Mouse (Mus musculus) inflammation-experienced regulatory T-cells, adult 16 weeks (primary cell): Measurements from ENCODE around the gene Btd. TPM values are rescaled to one million over a fixed set of nuclear protein-coding genes. Genes with fewer than 3 reads are reported as not detected.

Experiments
- polyA plus RNA-seq: library from polyadenylated mRNA; unstranded; fragments of 100-300 nt; shearing (Covaris generic); gene quantifications from one replicate; pipeline ENCODE4 v1.2.1, GENCODE M21; 2017

Gene Btd
- polyA plus RNA-seq: 29.7 TPM

DNA sequence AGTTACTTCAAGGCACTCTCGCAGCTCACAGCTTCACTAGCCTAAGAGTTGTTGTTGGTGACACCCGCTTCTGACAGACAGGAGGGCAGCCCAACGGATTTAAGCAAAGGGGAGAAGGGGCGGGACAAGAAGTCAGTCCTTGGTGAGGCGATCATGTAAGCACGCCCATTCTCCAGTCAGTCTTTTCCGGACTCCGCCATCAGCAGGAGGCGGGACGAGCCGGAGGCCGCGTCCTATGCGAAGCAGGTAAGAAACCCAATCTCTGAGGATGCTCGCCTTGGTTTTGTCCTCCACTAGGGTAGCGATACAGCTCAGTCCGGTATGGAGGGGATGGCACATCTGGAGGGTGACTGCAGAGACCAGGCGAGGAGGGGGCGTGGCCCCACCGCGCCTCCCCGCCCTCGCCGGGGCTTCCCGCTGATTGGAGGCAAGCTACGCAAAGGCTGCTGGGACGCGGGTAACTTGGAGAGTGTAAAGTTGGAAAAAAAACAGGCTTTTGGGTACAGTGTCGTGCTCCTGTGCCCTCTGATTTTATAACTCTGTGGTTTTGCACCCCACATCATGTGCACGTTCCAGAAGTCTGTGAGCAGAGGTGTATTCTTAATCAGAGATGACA, at the start of gene Btd, which contains the start of gene Hacl1:
Btd (plus strand) TSS at position 139 of the 616 bp plus-strand sequence.
Hacl1 (minus strand) TSS at position 397 of the 616 bp plus-strand sequence.

DNA sequence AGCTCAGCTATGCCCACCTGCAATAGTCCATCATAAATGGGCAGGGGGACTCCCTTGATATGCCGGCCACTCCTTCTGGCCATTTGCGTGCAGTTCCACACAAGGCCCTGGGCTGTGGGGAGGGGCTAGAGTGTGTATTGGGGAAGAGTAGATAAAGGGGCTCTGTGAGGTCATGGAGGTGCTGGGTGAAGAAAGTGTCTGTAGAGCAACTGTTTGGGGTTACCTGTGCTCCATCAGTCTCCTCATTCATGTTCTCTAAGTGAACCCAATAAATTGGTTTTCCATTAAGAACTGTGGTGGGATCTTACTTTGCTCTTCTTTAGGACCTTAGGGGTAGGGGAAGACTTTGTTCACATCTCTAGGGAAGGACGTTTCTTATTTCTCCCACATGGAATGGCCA, 49.6 kb upstream of the Btd start, which contains the start of gene Colq:
Colq (minus strand) TSS at position 101 of the 400 bp plus-strand sequence.

DNA sequence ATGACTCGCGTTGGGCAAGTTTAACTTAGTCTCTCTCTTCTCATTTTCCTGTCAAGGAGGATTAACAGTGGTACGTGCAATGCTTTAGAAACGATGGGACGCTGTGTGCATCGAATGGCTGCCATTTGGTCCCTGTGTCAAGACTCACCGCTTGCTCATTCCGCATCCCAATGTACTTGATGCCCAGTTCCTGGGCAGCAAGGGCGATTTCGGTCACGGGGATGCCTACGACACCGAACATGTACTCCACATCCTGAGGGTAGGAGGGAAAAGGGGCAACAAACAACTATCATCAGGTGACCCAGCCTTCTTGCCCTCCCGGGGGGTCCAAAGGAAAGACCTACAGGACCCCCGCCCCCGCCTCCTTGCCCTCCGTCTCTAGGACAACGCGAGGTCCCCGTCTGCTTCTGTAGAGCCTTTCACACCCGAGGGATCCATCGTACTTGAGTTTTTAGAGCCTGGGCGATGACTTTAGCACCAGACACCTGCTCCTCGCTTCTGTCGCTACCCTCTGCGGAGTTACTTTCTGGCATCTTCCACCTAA, 410 bp upstream of the Btd start, which contains the start of gene Gm49387:
Gm49387 (minus strand) TSS at position 533 of the 544 bp plus-strand sequence.

Other genes starting within 250 kb of the Btd start
- gene Sh3bp5, start 204.9 kb upstream of the Btd start, polyA plus RNA-seq: 40.5 TPM
- gene Eaf1, start 146.6 kb upstream of the Btd start, polyA plus RNA-seq: 38.0 TPM
- gene Mettl6, start 146.0 kb upstream of the Btd start, polyA plus RNA-seq: 77.1 TPM
- gene Colq, start 49.7 kb upstream of the Btd start, polyA plus RNA-seq: 10.0 TPM
- not detected for gene Gm49387, start 150 bp upstream of the Btd start, polyA plus RNA-seq
- gene Hacl1, start 258 bp downstream of the Btd start, polyA plus RNA-seq: 36.1 TPM
- gene Ankrd28, start 189.6 kb downstream of the Btd start, polyA plus RNA-seq: 15.4 TPM